Mouse (Mus musculus): ENCODE data around the gene Smarca2. TPM values are rescaled to one million over a fixed set of nuclear protein-coding genes. Genes with fewer than 3 reads are reported as not detected.

The Smarca2 gene
- polyA plus RNA-seq, 1 experiment from 2014 or later, result 158 TPM

DNA sequence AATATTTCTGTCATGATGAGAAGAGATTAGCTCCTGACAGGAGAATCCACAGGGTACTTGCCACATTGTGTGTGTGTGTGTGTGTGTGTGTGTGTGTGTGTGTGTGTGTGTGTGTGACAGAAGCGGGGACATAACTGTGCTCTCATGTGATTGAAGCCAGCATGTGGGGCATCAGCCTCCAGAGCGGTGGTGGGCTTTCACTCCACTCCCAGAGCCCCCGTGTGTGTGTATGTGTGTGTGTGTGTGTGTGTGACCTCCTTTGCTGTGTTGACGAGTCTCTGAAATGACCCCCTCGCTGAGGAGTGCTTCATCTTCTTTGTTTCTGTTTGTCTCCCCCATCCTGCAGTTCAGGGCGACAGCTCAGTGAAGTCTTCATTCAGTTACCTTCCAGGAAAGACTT is 165.7 kb downstream of the Smarca2 start:
- peak overlapping the region; percentile 46 for H3K4me2 ChIP-seq
- peak overlapping the region; percentile 16; the same call in 1 of the 2 replicates for H3K4me3 ChIP-seq
- peak overlapping the region; percentile 23; the same call in 1 of the 2 replicates for H3K9ac ChIP-seq
- no peaks in the 10 kb centered on the region for H3K9me3 ChIP-seq
- H3K4me1 ChIP-seq, result peaks cover 41% of the 10 kb centered on the region
- no peaks in the 10 kb centered on the region for H3K27me3 ChIP-seq (replicated peaks)
- H3K36me3 ChIP-seq (replicated peaks), result no peaks in the 10 kb centered on the region; the same call in 1 of the 2 replicates
- WGBS, result 6% methylated on average over 6 of the region's 6 CpGs
- H3K27ac ChIP-seq, result peak overlapping the region; percentile 97
- peak; percentile 73 for ATAC-seq (replicated peaks)

DNA sequence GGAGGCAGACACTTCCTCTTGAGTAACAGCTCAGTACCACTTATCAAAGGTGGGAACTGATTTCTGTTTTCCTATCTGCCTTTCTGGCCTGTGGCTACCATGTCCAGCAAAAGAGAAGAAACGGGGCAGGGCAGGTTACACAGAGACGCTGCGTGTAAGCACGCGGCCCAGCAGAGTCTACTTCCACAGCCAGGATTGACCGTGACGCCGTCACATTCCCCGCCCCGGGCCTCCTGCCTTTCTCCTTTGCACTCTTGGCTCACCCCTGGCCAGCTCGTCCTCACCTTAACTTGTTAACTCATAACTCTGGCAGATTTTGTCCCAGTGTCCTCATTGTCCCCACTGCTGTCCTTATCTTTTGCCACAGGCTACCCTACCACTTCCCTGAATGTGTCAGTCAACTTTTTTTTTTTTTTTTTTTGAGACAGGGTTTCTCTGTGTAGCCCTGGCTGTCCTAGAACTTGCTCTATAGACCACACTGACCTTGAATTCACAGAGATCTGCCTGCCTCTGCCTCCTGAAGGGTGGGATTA is 167.3 kb downstream of the Smarca2 start:
- Histone ChIP-seq H3K9ac (no peak overlapping the region), H3K4me2 (no peak overlapping the region), H3K36me3 (replicated peaks) (peaks cover 9% of the 10 kb centered on the region; the same call in 1 of the 2 replicates), H3K4me1 (peaks cover 41% of the 10 kb centered on the region), H3K27me3 (replicated peaks) (no peaks in the 10 kb centered on the region), H3K4me3 (no peak overlapping the region), H3K9me3 (no peaks in the 10 kb centered on the region), H3K27ac (peak overlapping the region; percentile 97)
- ATAC-seq (replicated peaks), result no peak
- 97% methylated on average over 11 of the region's 11 CpGs for WGBS

DNA sequence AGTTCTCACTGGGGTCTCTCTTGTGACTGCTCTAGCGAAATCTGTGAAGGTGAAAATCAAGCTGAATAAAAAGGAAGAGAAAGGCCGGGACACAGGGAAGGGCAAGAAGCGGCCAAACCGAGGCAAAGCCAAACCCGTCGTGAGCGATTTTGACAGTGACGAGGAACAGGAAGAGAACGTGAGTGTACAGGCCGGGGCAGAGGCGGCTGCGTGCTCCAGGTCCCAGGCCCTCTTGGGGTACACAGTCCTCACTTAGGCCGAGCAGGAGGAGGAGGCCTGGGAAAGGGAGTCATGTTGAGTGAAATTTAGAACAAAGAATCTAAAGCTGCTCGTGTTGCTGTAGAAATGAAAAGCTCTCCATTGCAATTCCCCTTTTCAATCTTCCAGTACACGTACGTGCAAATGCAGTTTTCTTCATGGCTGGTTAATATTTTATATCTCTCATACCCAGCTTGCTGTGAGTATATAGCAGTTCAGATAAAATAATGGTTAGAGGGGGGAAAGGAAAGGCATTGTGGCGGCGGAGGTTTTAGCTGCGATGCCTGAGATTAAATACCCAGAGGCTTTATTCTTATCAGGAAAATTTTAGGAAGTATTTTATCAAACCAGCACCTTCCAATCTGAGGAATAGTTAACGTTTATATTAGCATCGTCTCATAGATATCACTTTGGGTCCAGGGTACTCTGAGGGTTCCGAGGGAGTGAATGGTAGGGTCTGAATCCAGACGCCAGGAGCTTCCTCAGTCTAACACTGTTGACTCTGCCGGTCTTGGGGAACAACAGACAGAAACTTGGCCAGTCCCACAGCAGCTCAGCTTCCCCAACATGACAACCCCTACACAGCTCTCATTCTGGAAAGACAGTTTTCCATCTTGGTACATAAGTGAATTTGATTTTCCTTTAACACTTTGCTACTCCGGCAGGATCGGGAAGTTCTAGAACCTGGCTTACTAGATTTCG is 171.5 kb downstream of the Smarca2 start:
- H3K27ac ChIP-seq, result peak overlapping the region; percentile 77
- peaks cover 6% of the 10 kb centered on the region for H3K4me1 ChIP-seq
- peaks cover 18% of the 10 kb centered on the region for H3K36me3 ChIP-seq (replicated peaks)
- H3K9ac ChIP-seq, result no peak overlapping the region
- H3K27me3 ChIP-seq (replicated peaks), result no peaks in the 10 kb centered on the region
- no peak for ATAC-seq (replicated peaks)
- no peak overlapping the region for H3K4me2 ChIP-seq
- 77% methylated on average over 27 of the region's 27 CpGs for WGBS
- H3K9me3 ChIP-seq, result no peaks in the 10 kb centered on the region
- H3K4me3 ChIP-seq, result no peak overlapping the region

DNA sequence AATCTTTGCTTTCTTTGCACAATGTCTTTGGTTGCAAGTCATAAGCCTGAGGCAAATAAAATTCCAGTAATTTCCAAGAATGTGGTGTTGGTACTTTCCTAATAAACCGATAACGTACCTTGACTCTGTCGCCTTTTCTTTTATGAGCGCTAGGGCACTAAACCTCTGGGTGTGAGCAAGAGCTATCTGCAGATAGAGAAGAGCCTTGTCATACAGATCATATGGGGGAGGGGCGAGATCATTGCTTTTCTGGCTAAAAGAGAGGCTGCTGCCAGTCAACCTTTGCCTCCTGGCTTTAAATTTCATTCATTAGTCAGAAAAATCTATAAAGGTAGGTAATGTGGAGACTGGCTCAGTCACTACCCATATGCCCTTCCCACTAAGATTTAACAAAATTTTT is 173.3 kb downstream of the Smarca2 start:
- Histone ChIP-seq H3K4me2 (no peak overlapping the region), H3K27ac (no peak overlapping the region), H3K27me3 (replicated peaks) (no peaks in the 10 kb centered on the region), H3K9me3 (no peaks in the 10 kb centered on the region), H3K36me3 (replicated peaks) (peaks cover 18% of the 10 kb centered on the region), H3K4me3 (no peak overlapping the region), H3K4me1 (no peaks in the 10 kb centered on the region), H3K9ac (no peak overlapping the region)
- WGBS, result 91% methylated on average over 5 of the region's 5 CpGs
- no peak for ATAC-seq (replicated peaks)

DNA sequence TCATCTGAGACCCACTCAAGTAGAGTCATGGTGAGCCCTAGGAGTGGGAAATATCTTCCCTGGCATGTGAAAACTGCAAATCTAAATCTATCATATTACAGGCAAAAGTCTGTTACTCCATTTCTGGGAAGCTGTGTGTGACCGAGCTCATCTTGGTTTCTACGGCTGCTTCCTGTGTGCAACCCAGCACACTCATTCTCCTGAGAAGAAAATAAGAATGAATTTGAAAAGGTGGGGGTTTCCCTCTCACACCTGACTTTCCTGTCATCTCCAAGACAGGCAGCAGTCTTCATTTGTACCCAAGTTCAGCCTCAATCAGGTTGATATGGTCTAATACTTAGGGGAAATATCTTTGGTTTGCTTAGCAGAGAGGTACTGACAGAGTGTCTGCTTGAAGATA is 176.4 kb downstream of the Smarca2 start:
- ATAC-seq (replicated peaks), result no peak
- Histone ChIP-seq H3K27me3 (replicated peaks) (no peaks in the 10 kb centered on the region), H3K36me3 (replicated peaks) (peaks cover 16% of the 10 kb centered on the region), H3K4me2 (no peak overlapping the region), H3K9ac (no peak overlapping the region), H3K4me3 (no peak overlapping the region), H3K27ac (no peak overlapping the region), H3K9me3 (no peaks in the 10 kb centered on the region), H3K4me1 (no peaks in the 10 kb centered on the region)
- WGBS, result 92% methylated on average over 2 of the region's 2 CpGs

DNA sequence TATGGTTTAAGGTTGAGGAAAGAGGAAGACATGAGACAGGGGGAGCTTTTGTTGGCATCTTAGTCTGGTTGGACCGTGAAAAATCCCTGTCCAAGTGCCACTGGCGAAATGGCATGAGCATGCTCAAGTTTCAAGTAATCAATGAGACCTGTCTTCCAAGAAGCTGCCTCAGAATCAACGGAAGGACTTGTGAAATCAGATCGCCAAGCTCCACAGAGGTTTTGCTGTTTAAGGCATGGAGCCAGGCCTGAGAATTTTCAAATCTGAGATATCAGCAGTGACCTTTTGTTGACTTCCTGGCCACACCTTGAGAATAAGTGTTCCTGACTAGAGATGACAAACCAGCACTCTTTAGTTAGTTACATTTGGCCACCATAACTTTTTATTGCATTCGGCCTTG is 183.6 kb downstream of the Smarca2 start:
- Histone ChIP-seq H3K4me3 (no peak overlapping the region), H3K9ac (no peak overlapping the region), H3K4me2 (no peak overlapping the region), H3K27me3 (replicated peaks) (no peaks in the 10 kb centered on the region), H3K27ac (no peak overlapping the region), H3K36me3 (replicated peaks) (no peaks in the 10 kb centered on the region), H3K4me1 (no peaks in the 10 kb centered on the region), H3K9me3 (no peaks in the 10 kb centered on the region)
- no peak for ATAC-seq (replicated peaks)
- WGBS, result 91% methylated on average over 5 of the region's 5 CpGs

DNA sequence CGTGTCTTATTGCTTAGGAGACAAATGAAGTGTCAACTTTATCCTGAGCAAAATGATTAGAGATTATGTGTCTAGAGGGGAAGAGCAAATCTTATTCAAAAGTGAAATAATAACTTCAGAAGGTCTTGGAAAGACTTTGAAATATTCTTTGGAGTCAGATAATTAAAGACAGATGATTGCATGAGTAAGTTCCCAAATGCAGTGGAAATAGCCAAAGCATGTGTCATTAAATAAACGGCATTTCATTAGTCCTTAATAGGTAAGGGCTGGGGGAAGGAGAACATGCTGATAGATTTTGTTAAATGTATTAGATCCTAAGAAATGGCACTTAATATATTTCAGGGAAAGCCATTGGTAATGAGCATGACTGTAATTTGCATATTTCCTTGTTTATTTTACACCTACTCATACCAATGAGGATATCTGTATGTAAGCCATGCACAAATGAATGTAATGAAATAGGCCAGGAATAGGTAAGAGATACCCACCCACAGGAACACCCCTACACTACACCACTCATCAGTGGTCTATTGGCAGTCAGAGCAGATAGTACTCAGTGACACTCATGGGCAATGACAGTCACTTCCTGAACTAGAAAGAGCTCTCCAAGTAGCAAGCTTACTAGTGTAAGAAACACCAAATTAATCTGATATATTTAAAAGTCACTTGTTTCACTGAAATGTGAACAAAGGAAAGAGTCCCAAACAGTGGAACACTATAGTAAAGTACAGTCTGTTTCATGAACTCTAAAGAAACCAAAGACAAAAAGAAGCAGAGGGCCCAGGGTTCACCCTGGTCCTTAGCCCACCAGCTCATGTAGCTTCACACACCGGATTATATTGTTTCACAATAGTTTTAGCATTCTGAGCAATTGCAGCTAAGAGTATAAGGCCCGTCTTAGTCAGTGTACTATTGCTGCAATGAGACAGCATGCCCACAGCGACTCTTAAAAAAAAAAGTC is 185.8 kb downstream of the Smarca2 start:
- Histone ChIP-seq H3K9ac (no peak overlapping the region), H3K36me3 (replicated peaks) (no peaks in the 10 kb centered on the region), H3K4me2 (no peak overlapping the region), H3K9me3 (no peaks in the 10 kb centered on the region), H3K4me1 (no peaks in the 10 kb centered on the region), H3K4me3 (no peak overlapping the region), H3K27ac (no peak overlapping the region), H3K27me3 (replicated peaks) (no peaks in the 10 kb centered on the region)
- no peak for ATAC-seq (replicated peaks)
- WGBS, result 78% methylated on average over 5 of the region's 5 CpGs

DNA sequence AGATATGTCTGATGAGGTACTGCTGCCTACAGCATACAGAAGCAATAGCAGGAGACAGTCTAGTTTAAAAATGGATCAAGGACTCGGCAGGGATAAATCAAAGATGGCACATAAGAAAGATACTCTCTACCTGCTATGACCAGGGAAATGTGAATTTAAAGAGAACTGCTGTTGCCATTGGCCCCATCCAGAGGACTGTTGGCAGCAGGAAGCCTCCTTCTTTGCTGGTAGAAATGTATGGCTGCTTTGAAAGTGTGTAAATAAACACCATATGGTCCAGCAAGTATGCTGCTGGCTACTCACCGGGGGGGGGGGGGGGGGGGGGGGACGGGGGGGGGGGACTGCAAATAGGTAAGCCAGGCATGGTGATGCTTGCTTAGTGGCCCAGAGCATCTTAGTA is 189.5 kb downstream of the Smarca2 start:
- Histone ChIP-seq H3K36me3 (replicated peaks) (no peaks in the 10 kb centered on the region), H3K9me3 (no peaks in the 10 kb centered on the region), H3K27me3 (replicated peaks) (no peaks in the 10 kb centered on the region), H3K9ac (no peak overlapping the region), H3K4me1 (no peaks in the 10 kb centered on the region), H3K4me2 (no peak overlapping the region), H3K27ac (no peak overlapping the region), H3K4me3 (no peak overlapping the region)
- 63% methylated on average over 1 of the region's 3 CpGs for WGBS
- no peak for ATAC-seq (replicated peaks)

DNA sequence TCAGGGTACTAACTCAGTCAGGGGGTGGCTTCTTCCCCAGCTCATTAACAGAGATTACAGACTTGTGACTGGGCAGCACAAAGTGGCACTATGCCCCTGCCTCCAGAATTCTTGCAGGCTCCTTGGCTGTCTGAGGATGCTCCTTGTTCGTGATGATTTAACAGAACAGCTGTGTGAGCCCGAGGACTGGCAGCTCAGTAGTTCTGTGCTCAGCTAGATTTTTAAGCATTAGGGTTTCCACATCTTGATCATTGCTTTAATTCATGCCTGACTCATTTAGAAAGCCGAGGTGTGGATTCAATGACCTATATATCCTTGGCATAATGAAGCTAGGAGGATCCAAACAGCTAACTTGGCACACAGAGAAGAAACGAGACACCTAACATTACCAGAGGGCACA is 191.2 kb downstream of the Smarca2 start:
- no peak for ATAC-seq (replicated peaks)
- WGBS, result 81% methylated on average over 4 of the region's 4 CpGs
- Histone ChIP-seq H3K36me3 (replicated peaks) (no peaks in the 10 kb centered on the region), H3K4me2 (no peak overlapping the region), H3K9ac (no peak overlapping the region), H3K4me3 (no peak overlapping the region), H3K27me3 (replicated peaks) (no peaks in the 10 kb centered on the region), H3K27ac (no peak overlapping the region), H3K4me1 (no peaks in the 10 kb centered on the region), H3K9me3 (no peaks in the 10 kb centered on the region)

DNA sequence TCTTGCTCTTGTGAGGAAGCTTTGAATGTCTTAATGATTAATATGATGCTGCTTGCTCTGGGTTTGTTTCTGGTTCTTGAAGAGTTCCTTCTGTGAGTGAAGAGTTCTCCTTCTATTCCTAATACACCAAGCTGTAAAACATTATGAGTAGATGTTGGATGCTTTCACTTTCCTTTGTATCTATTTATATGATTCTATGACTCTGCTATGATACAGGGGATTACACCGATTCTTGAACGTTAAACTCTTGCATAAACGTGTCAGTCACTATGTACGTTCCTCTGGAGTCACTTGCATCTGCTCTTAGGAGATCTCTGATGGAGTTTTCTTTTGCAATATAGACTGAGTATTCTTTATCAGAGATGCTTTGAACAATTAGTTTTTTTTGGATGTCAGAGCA is 199.6 kb downstream of the Smarca2 start:
- 93% methylated on average over 4 of the region's 4 CpGs for WGBS
- Histone ChIP-seq H3K9ac (no peak overlapping the region), H3K9me3 (no peaks in the 10 kb centered on the region), H3K36me3 (replicated peaks) (no peaks in the 10 kb centered on the region), H3K4me1 (no peaks in the 10 kb centered on the region), H3K27me3 (replicated peaks) (no peaks in the 10 kb centered on the region), H3K27ac (no peak overlapping the region), H3K4me3 (no peak overlapping the region), H3K4me2 (no peak overlapping the region)
- no peak for ATAC-seq (replicated peaks)

DNA sequence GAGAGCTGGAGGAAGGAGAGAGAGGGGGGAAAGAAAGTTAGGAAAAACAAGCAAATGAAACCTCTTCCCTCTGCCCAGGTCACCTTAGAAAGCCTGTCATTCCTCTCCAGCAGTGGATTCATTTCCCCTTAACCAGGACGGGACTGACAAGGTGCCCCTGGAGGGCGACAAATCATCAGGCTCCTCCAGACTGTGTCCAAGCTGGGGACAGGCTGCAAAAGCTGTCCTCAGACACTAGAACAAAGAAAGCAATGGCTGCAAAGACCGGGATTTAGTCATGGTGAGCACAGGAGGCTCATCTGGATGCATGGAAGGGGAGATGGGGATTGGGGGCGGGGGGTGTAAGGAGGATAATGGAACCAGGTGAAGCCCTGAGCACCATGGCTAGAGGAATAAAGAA is 209.8 kb downstream of the Smarca2 start:
- 16% methylated on average over 4 of the region's 4 CpGs for WGBS
- no peak overlapping the region for H3K27ac ChIP-seq
- H3K4me1 ChIP-seq, result no peaks in the 10 kb centered on the region
- H3K9me3 ChIP-seq, result no peaks in the 10 kb centered on the region
- H3K27me3 ChIP-seq (replicated peaks), result no peaks in the 10 kb centered on the region
- ATAC-seq (replicated peaks), result no peak
- no peaks in the 10 kb centered on the region for H3K36me3 ChIP-seq (replicated peaks)
- no peak overlapping the region for H3K9ac ChIP-seq
- H3K4me2 ChIP-seq, result no peak overlapping the region
- H3K4me3 ChIP-seq, result no peak overlapping the region

DNA sequence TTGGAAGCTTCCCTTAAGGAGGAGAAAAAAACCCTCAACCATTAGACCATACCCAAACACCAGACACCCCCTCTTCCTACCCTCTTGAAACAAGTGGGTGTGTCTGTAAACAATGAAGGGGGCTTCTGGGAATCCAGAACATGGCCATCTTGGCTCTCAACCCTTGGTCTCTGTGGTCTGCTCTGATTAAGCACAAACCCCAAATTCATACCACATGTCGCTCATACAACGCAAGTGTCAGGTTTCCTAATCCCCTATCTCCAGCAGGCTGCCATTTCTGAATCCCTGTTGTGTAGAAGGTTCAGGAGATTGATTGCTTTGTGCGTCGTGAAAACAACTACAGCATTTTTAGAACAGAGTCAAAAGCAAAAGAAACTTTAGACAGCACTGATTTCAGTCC is 213.1 kb downstream of the Smarca2 start:
- Histone ChIP-seq H3K4me3 (no peak overlapping the region), H3K36me3 (replicated peaks) (no peaks in the 10 kb centered on the region), H3K9ac (no peak overlapping the region), H3K27ac (no peak overlapping the region), H3K27me3 (replicated peaks) (no peaks in the 10 kb centered on the region), H3K4me2 (no peak overlapping the region), H3K9me3 (no peaks in the 10 kb centered on the region), H3K4me1 (no peaks in the 10 kb centered on the region)
- ATAC-seq (replicated peaks), result no peak
- WGBS, result 83% methylated on average over 4 of the region's 4 CpGs

All from midbrain, embryonic 15.5 days (tissue).